Mouse (Mus musculus) induced T-regulatory cell, adult 2 months (primary cell): Measurements from ENCODE around the gene Cnmd.
A peak's percentile ranks its signal among the peaks of the same experiment; 100 is the strongest.

ENCODE experiments used
- DNase-seq: peaks from one replicate; pipeline ENCODE4 v3.0.0-alpha.2; 2012; ENCODE audit warnings: low read depth

The Cnmd gene

DNA sequence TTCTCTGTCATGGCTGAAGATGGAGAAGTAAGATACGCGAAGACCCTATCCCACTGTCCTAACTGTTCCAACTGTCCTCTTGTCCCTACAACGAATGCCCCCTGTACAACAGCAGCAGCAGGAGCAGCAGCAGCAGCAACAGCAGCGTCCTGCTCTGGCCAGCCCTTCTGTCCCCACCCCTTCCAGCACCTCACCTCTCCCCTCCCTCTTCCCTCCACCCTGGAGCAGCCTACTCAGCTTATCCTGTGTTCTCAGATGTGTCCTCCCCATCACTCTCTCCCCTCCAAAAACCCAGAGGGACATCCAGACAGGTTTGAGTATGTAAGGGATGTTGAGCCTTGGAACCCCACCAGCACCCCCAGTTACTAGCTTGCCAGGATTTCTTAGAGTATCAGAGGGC lies at the start of gene Cnmd:
Gene Cnmd (minus strand): TSS at position 170 of the 400 bp plus-strand sequence.
- DNase-seq = no peak

DNA sequence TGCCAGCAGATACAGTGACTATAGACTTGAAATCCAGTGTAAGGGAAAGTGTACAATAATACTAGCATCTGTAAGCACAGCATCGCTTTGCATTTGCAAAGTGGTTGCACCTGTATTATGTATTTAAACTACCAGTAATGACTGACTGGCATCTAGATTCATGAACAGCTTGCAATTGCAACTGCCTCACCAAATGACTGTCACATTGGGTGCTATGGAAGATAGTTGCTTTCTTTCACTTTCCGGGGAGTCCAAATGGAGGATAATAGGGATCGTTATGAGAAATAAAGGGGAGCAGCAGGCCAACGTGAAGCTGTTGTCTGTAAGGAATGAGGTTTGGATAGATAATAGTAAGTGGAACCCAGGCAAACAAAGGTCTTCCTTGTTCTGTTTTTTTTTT lies 49.3 kb upstream of the Cnmd start:
- no peak for DNase-seq

DNA sequence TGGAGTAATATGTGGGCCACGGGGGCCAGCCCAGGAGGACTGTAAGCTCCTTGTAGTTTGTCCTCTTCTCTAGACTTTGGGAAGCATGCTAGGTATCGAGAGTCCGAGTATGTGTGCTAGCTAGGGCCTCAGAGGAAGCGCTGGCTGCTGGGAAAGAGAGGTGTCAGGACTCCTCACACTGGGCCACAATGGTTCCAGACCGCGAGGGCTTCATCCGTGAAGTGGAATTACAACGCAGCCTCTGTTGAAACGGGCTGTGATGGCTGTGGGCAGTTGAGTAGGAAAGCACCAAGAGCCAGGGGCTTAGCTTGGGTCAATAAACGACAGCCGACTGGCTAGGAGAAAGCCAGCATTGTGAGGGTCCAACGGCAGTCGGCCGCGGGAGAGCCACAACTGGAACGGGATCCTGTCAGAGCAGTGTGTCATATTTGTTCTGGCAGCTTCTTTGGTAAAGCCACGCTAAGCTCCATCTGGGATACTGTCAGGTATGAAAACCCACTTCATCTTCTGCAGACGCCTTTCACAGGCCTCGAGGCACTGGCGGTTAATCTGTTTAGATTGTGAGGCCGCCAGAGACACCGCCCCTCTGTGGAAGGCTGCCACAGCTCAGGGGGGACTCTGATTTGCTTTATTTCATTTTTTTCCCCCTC lies 41.7 kb upstream of the Cnmd start:
- no peak for DNase-seq

DNA sequence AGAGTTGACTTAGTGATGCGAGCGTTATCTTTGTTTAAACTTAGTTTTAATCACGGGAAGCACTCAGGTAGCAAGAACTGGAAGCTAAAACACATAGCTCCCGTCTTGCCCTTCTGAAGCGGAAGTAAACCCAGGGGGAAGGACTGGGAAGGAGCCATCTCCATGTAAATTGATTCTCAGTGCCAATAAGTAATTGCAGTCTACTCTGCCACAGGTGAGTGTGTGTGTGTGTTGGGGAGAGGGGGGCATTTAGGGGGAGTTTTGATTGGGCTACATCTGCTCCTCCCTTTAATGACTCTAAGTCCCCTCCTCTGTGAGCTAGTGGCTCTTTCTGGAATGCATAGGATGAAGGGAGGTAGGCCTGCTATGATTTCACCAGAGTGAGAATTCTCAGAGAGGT lies 39.6 kb upstream of the Cnmd start:
- no peak for DNase-seq

DNA sequence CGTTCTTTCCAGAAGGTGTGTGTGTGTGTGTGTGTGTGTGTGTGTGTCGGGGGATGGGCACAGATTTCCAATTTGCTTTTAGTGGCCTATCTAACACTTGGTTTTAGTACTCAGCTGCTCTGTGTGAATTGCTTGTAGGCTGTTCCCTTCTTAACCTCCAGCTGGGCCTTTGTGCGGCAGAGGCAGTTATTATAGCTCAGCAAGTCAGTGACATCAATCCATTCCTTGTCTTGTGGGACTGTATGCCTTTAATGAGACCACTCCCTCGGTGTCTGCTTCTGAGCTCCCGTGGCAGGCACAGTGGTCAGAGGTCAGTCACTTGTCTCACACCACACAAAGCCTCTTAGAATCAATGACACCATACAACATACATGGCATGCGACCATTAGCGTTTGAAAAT lies 39.1 kb upstream of the Cnmd start:
- no peak for DNase-seq

DNA sequence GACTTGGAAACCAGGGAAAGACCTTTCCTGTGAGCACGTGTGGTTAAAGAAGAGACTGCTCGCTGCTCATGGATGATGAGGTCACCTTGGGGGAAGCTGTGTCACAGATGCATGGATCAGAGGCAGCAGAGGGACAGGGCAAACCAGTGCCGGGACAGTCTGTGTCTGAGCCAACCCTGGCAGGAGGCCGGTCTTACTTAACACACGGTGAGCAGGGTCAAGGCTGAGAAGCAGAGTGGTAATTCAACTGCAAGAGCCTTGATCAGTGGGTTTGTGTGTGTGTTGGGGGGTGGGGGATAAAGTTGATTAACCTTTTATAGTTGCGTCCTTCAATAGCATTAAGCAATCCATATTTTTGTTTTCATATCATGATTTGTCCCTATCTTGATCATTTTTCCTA lies 37.4 kb upstream of the Cnmd start:
- no peak for DNase-seq

DNA sequence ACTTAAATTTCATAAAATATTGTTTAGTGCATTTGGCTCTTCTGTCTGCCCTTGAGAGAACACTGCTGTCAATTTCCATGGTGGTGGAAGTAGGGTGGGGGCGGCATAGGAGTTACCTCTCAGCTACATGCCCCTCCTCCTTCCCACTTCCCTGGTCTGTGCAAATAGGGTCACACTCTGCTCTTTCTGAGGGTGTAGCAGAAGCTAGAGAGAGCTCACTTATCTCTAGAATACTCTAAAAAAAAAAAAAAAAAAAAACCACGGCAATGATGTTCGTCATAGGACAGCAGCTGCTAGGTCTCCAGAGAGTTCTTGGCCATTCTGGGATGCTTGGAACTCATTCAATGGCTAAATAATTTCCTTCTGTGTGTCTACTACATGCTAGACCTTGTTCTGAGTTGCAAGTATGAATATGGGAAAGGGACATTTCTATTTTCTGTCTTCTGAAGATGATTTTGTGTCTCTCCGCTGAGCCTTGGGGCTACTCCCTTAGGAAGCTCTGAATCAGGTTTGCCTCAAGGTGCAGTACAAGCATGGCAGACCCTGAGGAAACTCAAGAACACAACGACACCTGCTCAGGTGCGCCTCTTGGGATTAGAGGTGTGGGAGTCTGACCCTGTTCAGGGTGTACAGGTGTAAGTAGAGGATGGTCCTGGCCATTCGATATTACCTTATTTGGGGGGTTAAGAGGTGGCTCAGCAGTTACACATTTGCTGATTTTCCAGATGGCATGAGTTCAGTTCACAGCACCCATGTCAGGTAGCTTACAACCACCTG lies 28.3 kb upstream of the Cnmd start:
- DNase-seq = no peak

DNA sequence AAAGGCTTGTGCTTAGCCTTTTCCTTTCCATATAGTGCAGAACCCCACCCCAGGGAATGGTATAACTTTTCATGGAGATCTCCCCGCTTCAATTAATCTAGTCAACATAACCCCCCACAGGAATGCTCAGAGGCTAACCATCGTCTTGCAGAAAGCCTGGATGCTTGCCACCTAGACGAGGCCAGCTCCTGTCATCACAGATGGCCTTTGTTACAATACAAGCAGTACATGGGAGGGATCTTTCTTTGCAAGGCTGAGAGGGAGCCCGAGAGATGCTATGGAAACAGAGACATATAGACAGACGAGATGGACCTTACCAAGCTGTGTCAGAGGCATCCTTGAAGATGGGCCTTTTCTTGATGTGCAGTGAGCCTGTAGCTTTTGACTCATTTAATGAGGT lies 18.7 kb upstream of the Cnmd start:
- DNase-seq = no peak

DNA sequence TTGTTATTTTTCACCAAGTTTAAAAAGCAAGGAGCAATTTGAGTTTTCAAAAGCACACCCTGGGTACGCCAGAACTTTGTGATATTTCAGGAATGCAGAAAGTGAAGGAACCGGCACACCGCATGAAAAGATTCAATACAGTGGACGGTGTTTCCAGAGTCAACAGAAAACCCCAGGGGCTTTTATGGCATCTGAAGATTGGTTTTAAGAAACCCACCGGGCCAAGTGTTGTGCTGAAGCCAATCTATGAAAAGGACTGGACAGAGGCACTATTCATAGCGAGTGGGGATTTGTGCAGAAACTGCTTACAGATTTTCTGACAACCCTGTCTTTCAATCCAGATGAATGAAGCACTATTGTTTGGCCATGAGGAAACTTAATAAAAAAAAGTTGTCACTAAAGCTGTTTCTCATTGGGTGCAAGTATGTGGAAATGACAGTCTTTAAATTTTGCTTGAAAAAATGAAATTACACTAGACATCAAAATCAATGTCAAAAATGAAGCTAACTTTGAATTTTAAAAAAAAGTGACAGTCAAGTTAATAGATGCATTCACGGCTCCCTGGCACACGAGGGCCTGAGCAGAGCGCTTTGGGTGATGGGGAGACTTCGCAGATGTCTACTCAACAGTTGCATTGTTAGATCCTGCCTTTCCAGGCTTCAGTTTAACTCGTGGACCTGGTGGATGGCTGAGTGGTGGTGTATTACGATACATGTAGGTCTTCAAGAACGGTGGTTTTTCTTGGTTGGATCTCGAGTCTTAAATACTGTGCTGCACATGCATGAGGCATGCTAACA lies 16.1 kb upstream of the Cnmd start:
- DNase-seq = no peak

DNA sequence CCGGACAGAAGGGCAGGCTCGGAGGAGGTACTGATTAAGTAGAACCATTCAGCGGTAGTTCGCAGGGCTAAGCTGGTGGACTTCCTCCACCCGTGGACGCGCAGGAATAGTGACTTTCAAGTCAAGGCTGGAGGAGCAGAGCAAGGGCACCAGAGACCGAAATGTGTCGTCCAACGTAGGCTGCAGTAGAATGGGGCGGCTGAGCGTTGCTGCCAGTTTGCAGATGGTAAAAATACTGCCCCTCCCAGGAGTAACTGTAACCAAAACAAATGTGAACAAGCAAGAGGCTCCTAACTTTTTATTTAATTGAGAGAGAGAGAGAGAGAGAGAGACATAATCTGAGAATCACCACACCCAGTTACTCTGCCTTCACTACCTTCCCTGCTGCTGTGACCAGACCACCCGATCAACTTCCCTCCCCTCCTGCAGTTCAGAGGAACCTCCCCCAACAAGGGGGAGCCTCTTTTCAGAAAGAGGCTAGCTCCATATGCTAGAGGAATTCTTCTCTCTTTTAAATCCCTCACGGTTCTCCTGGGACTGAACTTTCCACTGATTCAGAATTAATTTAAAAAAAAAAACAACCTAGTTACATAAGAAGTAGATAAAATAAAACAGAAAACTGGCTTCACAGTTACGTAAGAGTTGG lies 15.3 kb upstream of the Cnmd start:
- DNase-seq = no peak

DNA sequence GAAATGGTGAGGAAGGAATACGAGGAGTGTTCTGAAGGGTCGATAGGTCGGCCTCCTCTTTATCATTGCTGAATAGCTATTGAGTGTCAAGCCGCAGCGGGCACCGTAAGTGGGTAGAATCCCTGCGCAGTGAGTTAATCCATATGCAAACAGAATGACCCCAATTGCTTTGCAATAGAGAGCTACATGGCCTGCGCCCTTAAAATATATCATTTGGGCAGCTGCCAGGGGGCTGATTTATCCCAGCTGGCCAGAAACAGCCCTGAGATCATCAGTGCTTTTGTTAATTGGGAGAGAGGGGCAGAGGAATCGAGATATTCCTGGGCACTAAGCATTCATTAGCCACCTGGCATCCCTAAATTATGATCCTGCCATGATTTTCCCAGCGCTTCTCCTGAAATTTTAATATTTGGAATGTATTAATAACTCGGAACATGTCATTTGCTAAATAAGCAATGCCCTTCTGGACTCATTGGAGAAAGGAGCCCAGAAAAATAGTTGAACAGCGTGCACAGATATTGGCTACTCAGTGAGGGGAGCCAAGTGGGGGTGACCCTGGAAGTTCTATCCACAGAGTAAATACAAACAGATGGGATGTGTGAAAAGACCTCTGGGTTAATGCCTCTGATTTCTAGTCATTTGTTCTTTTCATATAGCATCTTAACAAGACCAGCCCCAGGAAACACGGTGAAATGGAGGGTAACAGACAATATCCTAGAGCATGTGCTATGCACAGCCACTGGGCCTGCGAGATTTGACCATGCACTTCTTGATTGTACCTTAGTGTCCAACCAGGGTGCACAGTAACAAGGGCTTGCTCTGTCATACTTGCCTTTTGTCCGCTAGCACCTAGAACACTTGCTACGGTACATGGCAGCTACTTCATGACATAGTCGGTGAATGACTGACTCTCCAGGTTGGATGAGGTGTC lies 11.4 kb upstream of the Cnmd start:
- DNase-seq = no peak

DNA sequence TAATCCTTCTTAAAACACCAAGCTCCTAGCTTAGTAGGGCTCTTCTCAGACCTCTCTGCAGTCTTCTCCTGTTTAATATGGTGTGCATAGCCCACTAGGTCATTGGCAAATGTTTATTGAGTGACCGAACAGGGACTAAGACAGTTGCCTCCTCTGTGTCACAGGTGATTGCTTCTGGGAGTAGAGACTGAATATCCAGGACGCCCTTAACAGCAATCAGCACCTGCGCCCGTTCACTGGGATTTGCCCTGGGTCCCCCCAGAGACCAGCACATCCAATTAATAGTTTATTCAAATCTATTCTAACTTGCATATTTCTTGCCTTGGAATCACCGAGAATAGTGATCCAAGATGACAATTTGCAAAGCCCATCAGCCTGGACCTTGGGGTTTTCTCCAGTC lies 10.6 kb upstream of the Cnmd start:
- DNase-seq = no peak

DNA sequence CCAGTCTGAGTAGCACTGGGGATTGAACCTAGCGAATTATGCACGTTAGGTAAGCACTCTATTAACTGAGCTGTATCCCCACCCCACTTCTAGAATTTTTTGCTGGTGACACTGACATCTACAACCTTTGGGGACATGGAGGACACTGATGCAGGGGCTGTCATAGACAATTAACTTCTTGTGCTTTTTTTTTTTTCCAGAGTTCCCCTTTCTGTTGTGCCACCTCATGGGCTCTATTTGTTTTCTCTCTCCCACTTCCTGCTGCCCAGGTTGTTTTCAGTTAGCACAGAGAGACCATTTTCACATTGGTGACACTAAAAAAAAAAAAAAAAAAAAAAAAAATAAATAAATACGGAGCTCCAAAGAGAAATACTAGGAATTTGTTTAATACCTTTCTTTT lies 9.0 kb upstream of the Cnmd start:
- DNase-seq = no peak

DNA sequence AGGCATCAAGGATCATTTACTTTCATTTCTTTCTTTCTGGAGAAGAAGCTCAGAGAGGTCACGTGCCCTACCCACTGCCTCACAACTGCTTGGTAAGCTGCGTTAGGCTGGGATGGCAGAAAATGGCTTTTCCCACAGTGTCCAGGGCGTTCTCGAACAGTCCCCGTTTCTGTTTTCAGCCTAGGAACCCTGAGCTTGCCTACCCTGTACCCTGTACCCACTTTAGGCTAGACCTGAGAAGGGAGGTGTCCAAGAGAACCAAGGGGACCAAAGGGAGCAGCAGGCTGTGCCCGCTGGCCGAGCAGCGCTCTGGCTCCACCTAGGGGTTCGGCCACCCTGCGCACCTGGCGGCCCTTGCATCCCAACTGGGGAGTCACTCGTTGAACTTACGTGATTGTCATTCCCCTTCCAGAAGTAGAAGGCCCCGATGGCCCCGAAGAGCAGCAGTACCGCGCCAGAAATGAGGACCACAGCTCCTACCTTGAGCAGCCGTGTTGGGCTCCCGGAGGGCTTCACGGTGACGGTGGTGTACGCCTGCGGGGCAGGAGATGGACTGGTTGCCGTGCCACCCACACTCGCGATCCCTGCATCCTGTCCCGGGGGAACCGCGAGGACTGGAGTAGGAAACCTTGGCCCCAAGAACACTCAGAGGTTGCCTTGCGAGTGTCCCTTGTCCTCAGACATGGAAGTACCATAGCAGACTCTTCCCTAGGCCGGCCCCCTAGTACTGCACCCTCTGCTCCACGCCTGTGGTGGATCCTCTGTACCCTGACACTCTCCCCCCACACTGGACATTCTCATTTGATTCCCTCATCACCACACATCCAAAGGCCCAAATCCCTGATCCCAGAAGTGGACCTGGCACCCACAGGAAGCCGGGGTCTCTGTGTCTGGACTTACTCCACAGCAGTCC lies 709 bp downstream of the Cnmd start:
- DNase-seq = peak; percentile 65

DNA sequence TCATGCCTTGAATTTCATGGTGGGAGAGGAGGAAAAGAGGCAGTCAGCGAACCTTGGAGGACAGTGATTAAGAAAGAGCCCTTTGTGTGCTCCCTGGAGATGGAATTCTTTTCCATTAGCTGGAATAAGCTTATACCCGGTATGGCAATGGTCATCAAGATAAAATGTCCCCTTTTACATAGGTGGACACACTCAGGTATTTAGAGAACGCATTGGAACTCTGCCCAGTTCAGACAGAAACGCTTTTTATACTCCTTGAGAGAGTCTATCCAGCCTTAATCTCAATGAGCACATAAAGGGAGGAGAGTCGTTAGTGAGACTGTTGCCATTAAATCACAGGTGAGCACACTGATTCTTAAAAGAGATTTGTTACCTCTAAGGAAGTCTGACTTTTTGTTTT lies 1.5 kb downstream of the Cnmd start:
- DNase-seq = no peak

DNA sequence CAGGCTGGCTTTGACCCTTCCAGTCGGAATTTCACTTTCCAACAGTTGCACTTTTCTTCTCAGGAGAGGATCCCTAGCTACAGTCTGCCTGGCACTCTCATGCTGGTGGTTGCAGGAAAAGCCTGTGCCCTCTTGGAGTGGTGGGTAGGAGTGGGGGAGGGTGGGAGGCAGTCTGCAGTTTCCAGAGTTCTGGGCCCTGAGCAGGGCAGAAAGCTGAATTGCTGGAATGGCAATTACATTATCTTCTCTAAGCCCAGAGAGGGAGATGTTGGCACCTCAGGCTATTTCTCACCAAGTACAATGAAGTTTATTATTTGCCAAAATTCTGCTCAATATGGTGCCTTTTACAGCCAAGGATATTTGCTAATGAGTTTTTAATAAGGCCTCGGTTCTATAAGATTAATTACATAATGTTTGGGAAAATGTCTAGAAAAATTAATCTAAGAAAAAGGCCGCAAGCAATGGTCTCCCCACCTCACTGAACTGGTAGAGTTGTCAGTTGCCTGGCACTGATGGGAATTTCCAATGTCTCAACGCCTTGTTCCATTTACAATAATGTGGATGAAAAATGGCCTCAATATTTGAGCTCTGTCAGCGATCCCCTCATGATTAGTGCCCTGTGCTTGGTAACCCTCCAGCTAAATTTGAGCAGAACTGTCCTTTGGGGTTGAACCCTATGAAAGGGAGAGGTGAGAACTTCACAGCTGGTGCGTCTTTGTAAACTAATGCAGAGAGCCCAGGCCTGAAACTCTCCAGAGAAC lies 3.0 kb downstream of the Cnmd start:
- no peak for DNase-seq

DNA sequence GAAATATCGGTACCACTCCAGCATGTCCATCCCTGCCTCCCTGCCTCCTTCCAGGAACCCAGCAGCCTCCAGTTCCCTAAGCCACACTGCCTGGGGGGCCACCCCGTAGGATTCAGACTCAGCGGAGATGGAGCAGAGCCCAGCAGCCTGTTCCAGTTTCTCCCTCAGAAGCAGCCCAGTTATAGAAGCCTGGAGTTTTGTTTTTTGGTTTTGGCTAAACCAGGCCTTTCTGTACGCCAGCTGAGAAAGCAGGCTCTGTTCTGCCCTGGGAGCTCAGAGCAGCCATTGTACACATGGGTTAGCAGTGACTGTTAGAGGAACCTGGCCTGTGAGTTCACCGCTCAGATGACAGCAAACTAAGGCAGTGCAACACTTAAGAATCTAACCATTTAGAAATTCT lies 3.7 kb downstream of the Cnmd start:
- no peak for DNase-seq

DNA sequence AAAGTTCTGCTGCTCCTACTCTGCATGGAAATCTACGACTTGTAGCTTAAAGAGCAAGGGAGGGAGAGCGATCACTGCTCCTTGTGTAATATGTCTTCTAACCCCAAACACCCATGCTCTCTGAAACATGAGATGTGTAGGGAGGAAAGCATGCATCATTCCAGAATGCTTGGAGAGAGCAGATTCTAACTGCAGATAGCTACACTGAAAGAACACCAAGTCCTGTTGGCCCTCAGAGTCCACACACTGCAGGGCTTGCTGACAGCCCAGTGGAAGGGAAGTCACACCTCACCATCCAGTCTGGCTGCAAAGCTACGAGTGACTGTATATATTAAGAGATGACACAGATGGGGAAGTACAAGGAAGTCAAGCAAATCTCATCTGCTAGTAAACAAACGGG lies 9.3 kb downstream of the Cnmd start:
- no peak for DNase-seq

DNA sequence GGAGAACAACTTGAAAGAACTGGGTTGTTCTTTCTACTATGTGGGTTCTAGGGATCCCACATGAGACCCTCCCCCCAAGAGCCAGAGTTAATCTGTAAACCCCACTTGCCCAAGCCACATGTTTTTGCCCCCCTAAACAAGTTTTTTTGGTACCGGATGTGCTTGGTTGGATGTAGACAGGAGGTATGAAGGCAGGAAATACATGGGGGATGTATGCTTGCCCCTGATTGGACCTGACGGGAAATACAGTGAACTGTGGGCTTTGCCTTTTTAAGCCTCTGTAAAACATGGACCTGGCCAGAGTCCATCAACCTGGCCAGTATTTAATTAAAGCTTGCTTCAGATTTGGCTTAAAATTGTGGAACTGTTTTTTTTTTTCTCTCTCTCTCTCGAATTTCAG lies 12.3 kb downstream of the Cnmd start:
- no peak for DNase-seq

DNA sequence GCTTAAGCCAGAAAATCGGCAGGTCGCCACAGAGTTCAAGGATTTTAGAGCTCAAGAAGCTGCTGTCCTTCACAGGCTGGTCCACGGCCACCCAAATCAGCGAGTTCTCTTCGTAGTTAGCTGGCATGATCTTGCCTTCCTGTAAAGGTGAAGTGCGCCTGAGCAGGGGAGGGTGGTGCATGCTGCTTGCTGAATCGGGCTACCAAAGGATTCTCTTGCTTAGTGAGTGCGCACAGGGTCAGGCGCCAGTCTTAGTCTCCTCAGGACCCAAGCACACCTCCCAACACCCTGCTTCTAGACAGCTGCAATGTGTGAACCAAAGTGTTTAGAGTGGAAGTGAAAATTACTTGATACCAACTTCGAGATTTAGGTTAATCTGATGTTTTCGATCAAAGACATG lies 16.6 kb downstream of the Cnmd start:
- DNase-seq = no peak
